Mouse (Mus musculus): ENCODE measurements around the gene Hes7. TPM values are rescaled to one million over a fixed set of nuclear protein-coding genes. Genes with fewer than 3 reads are reported as not detected.

The Hes7 gene
- total and polyA plus RNA-seq, 3 experiments = 0.04 TPM; not detected in 2

DNA sequence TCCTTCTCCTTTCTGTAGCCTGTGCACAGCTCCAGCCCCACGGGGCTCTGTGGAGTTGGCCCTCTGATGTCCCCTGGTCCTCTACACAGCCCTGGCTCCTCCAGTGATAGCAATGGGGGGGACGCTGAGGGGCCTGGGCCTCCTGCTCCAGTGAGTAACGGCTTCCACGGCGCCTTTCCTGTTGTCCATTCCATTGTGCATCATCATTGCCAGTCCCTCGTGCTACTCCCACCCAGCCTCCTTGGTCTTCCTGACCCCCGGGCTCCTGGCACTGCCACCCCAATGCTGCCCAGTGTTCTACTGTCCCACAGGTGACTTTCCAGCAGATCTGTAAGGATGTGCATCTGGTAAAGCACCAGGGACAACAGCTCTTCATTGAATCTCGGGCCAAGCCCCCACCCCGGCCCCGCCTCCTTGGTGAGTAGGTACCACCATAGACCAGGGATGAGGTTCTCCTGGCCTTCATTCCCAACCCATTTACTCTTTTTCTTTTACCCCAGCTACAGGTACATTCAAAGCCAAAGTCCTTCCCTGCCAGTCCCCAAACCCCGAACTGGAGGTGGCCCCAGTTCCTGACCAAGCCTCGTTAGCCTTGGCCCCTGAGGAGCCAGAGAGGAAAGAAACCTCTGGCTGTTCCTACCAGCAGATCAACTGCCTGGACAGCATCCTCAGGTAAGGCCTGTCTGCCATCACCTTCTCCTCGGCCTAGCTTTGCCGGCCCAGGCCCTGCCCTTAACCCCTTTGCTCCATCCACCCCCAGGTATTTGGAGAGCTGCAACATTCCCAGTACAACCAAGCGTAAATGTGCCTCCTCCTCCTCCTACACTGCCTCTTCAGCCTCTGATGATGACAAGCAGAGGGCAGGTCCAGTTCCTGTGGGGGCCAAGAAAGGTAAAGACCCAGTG, 16.4 kb upstream of the Hes7 start:
- dilution Hi-C loops (cut with MboI; ENCODE audit: extremely low pct_ligation_motif_present, extremely low pct_unique_long_range_greater_than_20kb, low sequenced_read_pairs) = no loop called here
- TF ChIP-seq ZNF384 (IDR thresholded peaks at IDR 0.05; ENCODE audit: low read depth, low read length) = no peak
- no peak for TF ChIP-seq SMC3 (IDR thresholded peaks at IDR 0.05; ENCODE audit: low read depth, low read length)
- TF ChIP-seq MAX (IDR thresholded peaks at IDR 0.05; ENCODE audit: low read length) = no peak
- TF ChIP-seq E2F4 (IDR thresholded peaks at IDR 0.05; ENCODE audit: insufficient replicate concordance, low read depth, low read length) = no peak
- TF ChIP-seq HCFC1 (IDR thresholded peaks at IDR 0.05; ENCODE audit: low read depth, low read length) = no peak
- TF ChIP-seq RAD21 (IDR thresholded peaks at IDR 0.05; ENCODE audit: low read depth, low read length) = no peak
- no peak for TF ChIP-seq ETS1 (conservative IDR thresholded peaks at IDR 0.05; ENCODE audit: low read depth, low read length)
- no peak for TF ChIP-seq MAZ (IDR thresholded peaks at IDR 0.05; ENCODE audit: low read depth, low read length)
- no peak for TF ChIP-seq POLR2AphosphoS2 (IDR thresholded peaks at IDR 0.05; ENCODE audit: low read depth, low read length)
- TF ChIP-seq ELF1 (IDR thresholded peaks at IDR 0.05; ENCODE audit: low read depth, low read length) = no peak
- TF ChIP-seq KAT2A (IDR thresholded peaks at IDR 0.05; ENCODE audit: insufficient replicate concordance, low read length) = no peak
- TF ChIP-seq GABPA (IDR thresholded peaks at IDR 0.05; ENCODE audit: insufficient replicate concordance, low read depth, low read length) = no peak
- H3K79me2 ChIP-seq (replicated peaks; ENCODE audit: control insufficient read depth, extremely low read depth, insufficient read depth, poor library complexity, severe bottlenecking) = peaks cover 22% of the 10 kb centered on the region
- no peak overlapping the region for H3K4me2 ChIP-seq (ENCODE audit: insufficient read depth, low read depth, poor library complexity, severe bottlenecking)
- H3K27ac ChIP-seq (ENCODE audit: insufficient read depth, low read depth) = no peak overlapping the region
- H3K4me1 ChIP-seq (ENCODE audit: control insufficient read depth in 1 of 2, insufficient read depth in 2 of 2) = peaks cover 12 to 21% of the 10 kb centered on the region in 2 experiments
- in situ Hi-C loops (cut with MboI; ENCODE audit: low pct_ligation_motif_present, low pct_unique_long_range_greater_than_20kb, low sequenced_read_pairs) = no loop called here
- no peak overlapping the region for H3K4me3 ChIP-seq (replicated peaks in 1 of 3; ENCODE audit: low read depth in 2 of 3, low read length in 2 of 3, poor library complexity in 1 of 3)
- no peaks in the 10 kb centered on the region for H3K27me3 ChIP-seq (replicated peaks)
- peaks cover 78 to 83% of the 10 kb centered on the region in 2 experiments for H3K36me3 ChIP-seq (replicated peaks in 1 of 2; ENCODE audit: control insufficient read depth in 1 of 2, insufficient read depth in 1 of 2, low read length in 1 of 2)
- DNase-seq (ENCODE audit: extremely low read depth) = no peak
- H3K9me3 ChIP-seq (replicated peaks; ENCODE audit: low read length) = no peaks in the 10 kb centered on the region
- H3K9ac ChIP-seq (ENCODE audit: insufficient read depth, low read depth) = no peak overlapping the region

GRCm38 (mm10) chr11:69104487-69104886, 15.7 kb upstream of the Hes7 start:
- dilution Hi-C loops (cut with MboI; ENCODE audit: extremely low pct_ligation_motif_present, extremely low pct_unique_long_range_greater_than_20kb, low sequenced_read_pairs) = no loop called here
- Histone ChIP-seq H3K4me1 (ENCODE audit: control insufficient read depth in 1 of 2, insufficient read depth in 2 of 2) (peaks cover 12 to 23% of the 10 kb centered on the region in 2 experiments), H3K4me2 (ENCODE audit: insufficient read depth, low read depth, poor library complexity, severe bottlenecking) (no peak overlapping the region), H3K27ac (ENCODE audit: insufficient read depth, low read depth) (no peak overlapping the region), H3K36me3 (replicated peaks in 1 of 2; ENCODE audit: control insufficient read depth in 1 of 2, insufficient read depth in 1 of 2, low read length in 1 of 2) (peaks cover 85 to 90% of the 10 kb centered on the region in 2 experiments), H3K79me2 (replicated peaks; ENCODE audit: control insufficient read depth, extremely low read depth, insufficient read depth, poor library complexity, severe bottlenecking) (peaks cover 18% of the 10 kb centered on the region), H3K9me3 (replicated peaks; ENCODE audit: low read length) (no peaks in the 10 kb centered on the region), H3K27me3 (replicated peaks) (no peaks in the 10 kb centered on the region), H3K4me3 (replicated peaks in 1 of 3; ENCODE audit: low read depth in 2 of 3, low read length in 2 of 3, poor library complexity in 1 of 3) (no peak overlapping the region), H3K9ac (ENCODE audit: insufficient read depth, low read depth) (no peak overlapping the region)
- DNase-seq (ENCODE audit: extremely low read depth) = no peak
- in situ Hi-C loops (cut with MboI; ENCODE audit: low pct_ligation_motif_present, low pct_unique_long_range_greater_than_20kb, low sequenced_read_pairs) = no loop called here
- TF ChIP-seq HCFC1 (IDR thresholded peaks at IDR 0.05; ENCODE audit: low read depth, low read length) (no peak), RAD21 (IDR thresholded peaks at IDR 0.05; ENCODE audit: low read depth, low read length) (no peak), CHD2 (IDR thresholded peaks at IDR 0.05; ENCODE audit: low read length) (no peak), ETS1 (conservative IDR thresholded peaks at IDR 0.05; ENCODE audit: low read depth, low read length) (no peak), TCF12 (IDR thresholded peaks at IDR 0.05; ENCODE audit: low read depth, low read length) (no peak), BHLHE40 (IDR thresholded peaks at IDR 0.05; ENCODE audit: low read depth, low read length) (no peak), ELF1 (IDR thresholded peaks at IDR 0.05; ENCODE audit: low read depth, low read length) (no peak), EP300 (IDR thresholded peaks at IDR 0.05; ENCODE audit: low read length) (no peak), IRF4 (IDR thresholded peaks at IDR 0.05; ENCODE audit: low read depth, low read length) (no peak), MAX (IDR thresholded peaks at IDR 0.05; ENCODE audit: low read length) (no peak), MAFK (IDR thresholded peaks at IDR 0.05; ENCODE audit: insufficient replicate concordance, low read length) (no peak), JUND (conservative IDR thresholded peaks at IDR 0.05; ENCODE audit: low read depth, low read length) (no peak), TBP (conservative IDR thresholded peaks at IDR 0.05; ENCODE audit: low read depth, low read length) (no peak), MXI1 (IDR thresholded peaks at IDR 0.05; ENCODE audit: low read depth, low read length) (no peak), GABPA (IDR thresholded peaks at IDR 0.05; ENCODE audit: insufficient replicate concordance, low read depth, low read length) (no peak), MAZ (IDR thresholded peaks at IDR 0.05; ENCODE audit: low read depth, low read length) (no peak)
